Mouse (Mus musculus) limb, embryonic 14.5 days (tissue): ENCODE measurements around the gene Rpap3. TPM values are rescaled to one million over a fixed set of nuclear protein-coding genes. Genes with fewer than 3 reads are reported as not detected.

Source experiments
- ATAC-seq: fragments of 200-750 bp; cut with Nextera tagmentation; 2 replicates; pipeline ENCODE4 v1.8.0; 2017; ENCODE audit warnings: low read depth, moderate number of reproducible peaks, moderate TSS enrichment; ENCODE audit not compliant: low FRiP score
- DNase-seq: peaks from one replicate; pipeline ENCODE4 v3.0.0-alpha.2; 2015; ENCODE audit warnings: low spot score
- H3K27ac ChIP-seq: fragments of 300-500 bp; sonication (generic); replicated peaks from 2 replicates; pipeline ENCODE4 v1.5.1; 2014; ENCODE audit warnings: low read depth, mild to moderate bottlenecking, low read length, moderate library complexity, mixed read lengths
- H3K27me3 ChIP-seq: fragments of 300-500 bp; sonication (generic); 2 replicates; pipeline ENCODE4 v1.6.1; 2014; ENCODE audit warnings: low read length, mixed read lengths; ENCODE audit not compliant: control insufficient read depth, insufficient read depth
- H3K36me3 ChIP-seq: fragments of 300-500 bp; sonication (generic); 2 replicates; pipeline ENCODE4 v1.6.1; 2014; ENCODE audit warnings: mild to moderate bottlenecking, low read length, moderate library complexity, mixed read lengths; ENCODE audit not compliant: control insufficient read depth, insufficient read depth
- H3K4me1 ChIP-seq: fragments of 300-500 bp; sonication (generic); 2 replicates; pipeline ENCODE4 v1.6.1; 2014; ENCODE audit warnings: antibody characterized with exemption, low read length, mixed read lengths; ENCODE audit not compliant: control insufficient read depth, insufficient read depth
- H3K4me2 ChIP-seq: fragments of 300-500 bp; sonication (generic); replicated peaks from 2 replicates; pipeline ENCODE4 v1.6.1; 2014; ENCODE audit warnings: low read depth, mild to moderate bottlenecking, low read length, moderate library complexity; ENCODE audit not compliant: severe bottlenecking
- H3K4me3 ChIP-seq: fragments of 300-500 bp; sonication (generic); replicated peaks from 2 replicates; pipeline ENCODE4 v1.5.1; 2014; ENCODE audit warnings: low read length
- H3K9ac ChIP-seq: fragments of 300-500 bp; sonication (generic); 2 replicates; pipeline ENCODE4 v1.6.1; 2014; ENCODE audit warnings: mild to moderate bottlenecking, low read depth, low read length, moderate library complexity; ENCODE audit not compliant: severe bottlenecking
- H3K9me3 ChIP-seq: fragments of 300-500 bp; sonication (generic); 2 replicates; pipeline ENCODE4 v1.6.1; 2016; ENCODE audit warnings: low read length; ENCODE audit not compliant: control insufficient read depth
- POLR2A ChIP-seq: fragments of 200-500 bp; IDR thresholded peaks from 2 replicates; pipeline ENCODE4 v1.8.0; 2012; ENCODE audit warnings: inconsistent platforms, mild to moderate bottlenecking, moderate library complexity, borderline replicate concordance; ENCODE audit not compliant: insufficient read depth, insufficient read length; ENCODE audit errors: extremely low read depth
- WGBS: fragments of 180-500 bp; shearing (Covaris S2); extraction: QIAGEN DNeasy Blood & Tissue Kit; methylation state at CpG from one replicate; pipeline ENCODE4 v1.1.7; 2014; 5-methylcytosine and 5-hydroxymethylcytosine counted together
- polyA plus RNA-seq, 2 experiments: library from polyadenylated mRNA; depleted of rRNA in 1 of 2; stranded (reverse) in 1 of 2; unstranded in 1 of 2; fragments of >200 nt; fragmentation: Nextera tagmentation in 1 of 2; extraction: Ambion mirVana in 1 of 2; gene quantifications; 2 replicates each; pipeline versions ENCODE4 v1.2.1 to v1.2.3; 2012 to 2014

The Rpap3 gene
- polyA plus RNA-seq, 2 experiments: 22.7 to 31.1 TPM

DNA sequence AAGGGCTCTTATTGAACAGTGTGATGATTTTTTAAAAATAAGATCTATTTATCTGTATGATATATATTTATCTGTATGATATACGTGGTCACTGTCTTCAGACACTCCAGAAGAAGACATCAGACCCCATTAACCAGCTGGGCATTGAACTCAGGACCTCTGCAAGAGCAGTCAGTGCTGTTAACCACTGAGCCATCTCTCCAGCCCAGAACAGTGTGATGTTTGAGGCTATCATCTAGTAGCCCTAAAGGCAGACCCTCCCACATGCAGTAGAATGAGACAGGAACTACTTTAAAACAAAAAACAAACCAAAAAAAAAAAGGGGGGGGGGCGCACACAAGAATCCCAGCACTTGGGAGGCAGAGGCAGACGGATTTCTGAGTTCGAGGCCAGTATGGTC lies 41.9 kb upstream of the Rpap3 start:
- no peak overlapping the region for H3K4me2 ChIP-seq
- no peak for DNase-seq
- no peaks in the 10 kb centered on the region for H3K27me3 ChIP-seq
- H3K36me3 ChIP-seq: peaks cover 10% of the 10 kb centered on the region; the same call in 1 of the 2 replicates
- no peak for TF ChIP-seq POLR2A
- H3K4me1 ChIP-seq: peaks cover 22% of the 10 kb centered on the region
- WGBS: 89% methylated on average over 4 of the region's 4 CpGs
- H3K27ac ChIP-seq: no peak overlapping the region
- H3K9me3 ChIP-seq: no peaks in the 10 kb centered on the region
- ATAC-seq: no peak
- no peak overlapping the region for H3K4me3 ChIP-seq
- H3K9ac ChIP-seq: no peak overlapping the region

DNA sequence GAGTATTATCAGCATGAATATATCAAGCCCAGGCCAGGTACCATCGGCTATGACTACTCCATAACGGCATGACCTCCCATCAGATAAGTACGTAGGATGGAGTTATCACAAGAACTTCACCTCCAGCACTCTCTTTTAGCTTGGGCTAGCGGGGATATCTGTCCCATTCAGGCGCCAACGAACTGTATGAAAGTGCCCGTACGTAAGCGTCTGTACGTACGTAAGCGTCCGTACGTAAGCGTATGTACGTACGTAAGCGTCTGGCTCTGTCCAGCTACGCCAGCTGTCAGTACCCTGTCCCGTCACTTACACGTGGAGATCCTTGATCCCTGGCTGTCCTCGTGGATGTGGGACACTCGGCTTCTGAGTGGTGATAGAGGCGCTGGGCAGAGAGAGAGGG lies 41.1 kb upstream of the Rpap3 start:
- DNase-seq: no peak
- Histone ChIP-seq H3K4me1 (peaks cover 22% of the 10 kb centered on the region), H3K4me2 (no peak overlapping the region), H3K4me3 (no peak overlapping the region), H3K27ac (no peak overlapping the region), H3K36me3 (peaks cover 10% of the 10 kb centered on the region; the same call in 1 of the 2 replicates), H3K9me3 (no peaks in the 10 kb centered on the region), H3K27me3 (no peaks in the 10 kb centered on the region), H3K9ac (no peak overlapping the region)
- 95% methylated on average over 24 of the region's 24 CpGs for WGBS
- no peak for ATAC-seq
- no peak for TF ChIP-seq POLR2A

DNA sequence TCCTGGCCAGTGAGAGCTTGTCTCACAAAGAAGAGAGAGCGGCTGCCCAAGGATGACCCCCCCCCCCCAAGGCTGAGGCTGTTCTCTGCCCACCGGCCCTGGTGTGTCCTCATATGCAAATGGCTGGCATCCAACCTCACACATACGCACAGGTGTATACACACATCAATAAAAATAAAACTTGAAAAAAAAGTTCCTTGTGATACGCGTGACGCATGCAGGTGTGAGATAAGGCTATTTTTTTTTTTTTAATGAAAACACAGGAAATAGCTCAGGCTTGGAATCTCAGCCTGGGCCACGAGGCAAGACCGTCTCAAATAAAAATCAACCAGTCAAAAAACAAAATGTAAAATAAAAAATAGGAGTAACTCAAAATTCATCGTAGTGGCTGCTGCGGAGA lies 40.7 kb upstream of the Rpap3 start:
- H3K27ac ChIP-seq: no peak overlapping the region
- no peak for TF ChIP-seq POLR2A
- no peak for ATAC-seq

DNA sequence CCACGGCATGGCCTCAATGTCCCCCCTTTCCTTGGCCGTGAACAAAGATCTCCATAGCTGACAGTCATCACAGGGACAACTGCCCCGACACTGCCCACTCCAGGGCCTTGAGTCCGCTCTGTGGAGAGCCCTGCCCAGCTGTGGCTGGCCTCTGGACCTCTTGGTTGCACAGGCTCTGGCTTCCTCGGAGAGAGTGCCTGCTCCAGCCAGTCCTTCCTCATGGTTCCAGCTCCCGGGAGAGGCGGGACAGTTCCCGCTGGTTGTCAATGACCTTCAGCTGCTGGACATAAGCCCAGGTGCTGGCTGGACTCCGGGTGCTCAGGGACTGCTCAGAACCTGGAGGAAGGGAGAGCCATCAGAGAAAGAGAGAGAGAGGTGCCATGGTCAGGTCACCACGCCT lies 39.7 kb upstream of the Rpap3 start:
- 77% methylated on average over 9 of the region's 10 CpGs for WGBS
- no peak overlapping the region for H3K9ac ChIP-seq

More for the DNA sequence above, 40.7 kb upstream of the Rpap3 start:
- Histone ChIP-seq H3K4me2 (no peak overlapping the region), H3K9me3 (no peaks in the 10 kb centered on the region), H3K9ac (no peak overlapping the region), H3K36me3 (peaks cover 10% of the 10 kb centered on the region; the same call in 1 of the 2 replicates), H3K4me3 (no peak overlapping the region), H3K27me3 (no peaks in the 10 kb centered on the region), H3K4me1 (peaks cover 22% of the 10 kb centered on the region)
- no peak for DNase-seq
- 88% methylated on average over 10 of the region's 10 CpGs for WGBS

DNA sequence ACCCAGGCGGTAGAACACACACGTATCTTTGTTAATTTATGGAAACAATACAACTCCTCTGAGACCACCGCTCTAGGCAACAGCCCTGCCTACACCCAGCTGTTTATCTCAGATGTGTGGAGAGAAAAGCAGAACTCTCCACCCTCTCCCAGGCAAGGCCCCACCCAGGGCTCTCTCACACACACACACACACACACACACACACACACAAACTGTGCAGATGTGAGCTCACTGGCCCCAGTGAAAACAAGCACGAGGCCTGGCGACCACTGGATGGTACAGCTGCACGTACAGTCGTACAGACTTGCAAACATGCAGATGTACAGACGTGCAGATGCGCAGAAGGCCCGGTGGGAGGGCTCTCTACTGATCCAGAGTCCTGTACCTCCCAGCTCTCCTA lies 39.3 kb upstream of the Rpap3 start:
- H3K4me1 ChIP-seq: peaks cover 9% of the 10 kb centered on the region
- H3K27me3 ChIP-seq: no peaks in the 10 kb centered on the region
- no peak overlapping the region for H3K9ac ChIP-seq
- 47% methylated on average over 10 of the region's 10 CpGs for WGBS
- no peak overlapping the region for H3K4me2 ChIP-seq
- peaks cover 10% of the 10 kb centered on the region; the same call in 1 of the 2 replicates for H3K36me3 ChIP-seq
- DNase-seq (peak; percentile 30), ATAC-seq (peak; percentile 54; the same call in 1 of the 2 replicates)
- no peaks in the 10 kb centered on the region for H3K9me3 ChIP-seq
- no peak overlapping the region for H3K4me3 ChIP-seq
- no peak for TF ChIP-seq POLR2A
- no peak overlapping the region for H3K27ac ChIP-seq

More for the DNA sequence above, 39.7 kb upstream of the Rpap3 start:
- DNase-seq (no peak), ATAC-seq (peak; percentile 24; the same call in 1 of the 2 replicates)
- Histone ChIP-seq H3K27me3 (no peaks in the 10 kb centered on the region), H3K9me3 (no peaks in the 10 kb centered on the region), H3K4me1 (peaks cover 13% of the 10 kb centered on the region), H3K4me3 (no peak overlapping the region), H3K4me2 (no peak overlapping the region), H3K36me3 (peaks cover 10% of the 10 kb centered on the region; the same call in 1 of the 2 replicates), H3K27ac (no peak overlapping the region)
- no peak for TF ChIP-seq POLR2A

DNA sequence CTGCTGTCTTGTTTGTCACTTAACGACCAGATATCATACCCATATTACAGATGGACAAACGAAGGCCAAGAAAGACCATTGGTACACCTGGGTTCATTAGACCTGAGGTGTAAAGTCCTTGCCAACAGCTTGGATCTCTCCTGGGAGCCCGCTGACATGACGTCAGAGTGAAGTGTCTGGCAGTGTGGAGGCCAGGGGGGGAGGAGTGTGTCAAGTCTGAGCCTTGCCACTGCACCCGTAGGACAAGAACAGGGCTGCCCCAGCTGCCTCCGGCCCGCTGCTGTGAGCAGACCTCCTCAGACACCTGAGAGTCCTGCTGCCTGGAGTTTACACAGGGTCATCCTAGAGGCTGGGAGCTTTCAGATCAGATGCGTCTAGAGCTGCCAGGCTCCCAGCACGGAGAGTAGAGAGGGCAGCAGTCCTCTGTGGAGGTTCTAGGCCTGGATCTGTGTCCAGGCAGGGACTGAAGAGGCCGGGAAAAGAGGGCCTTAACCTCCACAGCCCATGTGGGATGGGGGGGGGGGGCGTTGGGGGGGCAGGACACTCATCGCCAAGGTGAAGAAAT lies 38.4 kb upstream of the Rpap3 start:
- Histone ChIP-seq H3K9ac (no peak overlapping the region), H3K36me3 (peaks cover 10% of the 10 kb centered on the region; the same call in 1 of the 2 replicates), H3K4me1 (peaks cover 8% of the 10 kb centered on the region; the same call in 1 of the 2 replicates), H3K9me3 (no peaks in the 10 kb centered on the region), H3K4me2 (no peak overlapping the region), H3K27me3 (no peaks in the 10 kb centered on the region), H3K27ac (no peak overlapping the region), H3K4me3 (no peak overlapping the region)
- 62% methylated on average over 12 of the region's 12 CpGs for WGBS
- DNase-seq (no peak), ATAC-seq (0 out of 2 replicates have a peak, but pooled peaks have one; percentile 17)
- TF ChIP-seq POLR2A: no peak
